Comparison of ENCODE assay signal across 7 mouse cellular contexts in the genomic region with DNA sequence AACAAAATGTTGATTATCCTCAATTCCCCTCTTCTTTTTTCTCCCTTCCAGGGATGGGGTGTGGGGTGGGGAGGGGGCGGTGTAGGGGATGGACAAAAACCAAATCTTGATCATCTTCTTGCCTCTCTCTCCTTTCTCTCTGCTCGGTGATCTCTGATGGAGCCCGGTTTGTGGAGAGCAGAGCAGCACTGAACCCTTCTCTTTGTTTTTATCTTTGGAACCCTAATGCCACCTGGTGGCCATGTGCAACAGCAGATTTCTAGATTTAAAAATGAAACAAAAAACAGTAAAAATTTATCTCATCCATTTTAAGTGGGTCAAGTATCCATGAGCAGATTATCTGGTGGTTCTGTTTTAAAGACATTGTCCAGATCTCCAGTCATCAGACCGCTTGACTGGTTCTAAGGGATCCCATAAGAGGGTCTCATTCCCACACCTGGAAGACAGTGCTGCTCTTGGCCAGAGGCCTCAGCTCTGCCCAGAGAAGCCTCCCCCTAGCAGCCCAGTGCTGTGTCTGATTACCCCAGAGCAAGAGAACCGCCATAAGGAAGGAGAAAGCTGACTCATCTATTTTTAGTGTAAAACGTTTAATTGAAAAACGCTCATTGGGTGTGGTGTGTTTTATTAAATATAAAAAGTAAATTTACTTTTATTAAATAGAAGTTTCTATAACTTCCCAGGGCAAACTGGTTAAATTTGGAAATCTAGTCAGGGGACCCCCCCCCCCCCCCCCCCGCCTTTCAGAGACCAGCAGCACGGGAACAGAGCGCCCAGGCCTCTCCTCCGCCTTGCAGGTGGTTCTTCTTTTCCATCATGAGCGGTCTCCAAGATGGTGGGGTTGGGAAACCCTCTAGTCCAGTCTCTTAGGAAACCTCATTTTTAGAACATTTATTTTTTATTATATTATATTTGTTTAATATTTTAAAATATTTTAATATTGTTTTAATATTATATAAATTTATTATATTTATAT. TPM values are rescaled to one million over a fixed set of nuclear protein-coding genes. Genes with fewer than 3 reads are reported as not detected.
DNase-seq lines count a peak whose midpoint lies in the region; ATAC-seq and TF ChIP-seq lines count a peak whose summit lies in the region.

No protein-coding gene starts in this region.

- 37% methylated on average over 12 of the region's 12 CpGs for WGBS in heart, embryonic 16.5 days
- 45% methylated on average over 12 of the region's 12 CpGs for WGBS in kidney, postnatal 0 days

- H3K9ac ChIP-seq in heart, embryonic 16.5 days (ENCODE audit: low read length) = no peak overlapping the region
- H3K9ac ChIP-seq in kidney, postnatal 0 days (ENCODE audit: low read depth, low read length) = no peak overlapping the region

- H3K27ac ChIP-seq in heart, embryonic 16.5 days (ENCODE audit: low read length) = no peak overlapping the region
- H3K27ac ChIP-seq in kidney, postnatal 0 days = no peak overlapping the region

- TF ChIP-seq CTCF in kidney, postnatal 0 days (IDR thresholded peaks at IDR 0.05; ENCODE audit: low read depth) = peak; percentile 76

- no peaks in the 10 kb centered on the region for H3K9me3 ChIP-seq in heart, embryonic 16.5 days (replicated peaks; ENCODE audit: control insufficient read depth, low read length)
- H3K9me3 ChIP-seq in kidney, postnatal 0 days (replicated peaks; ENCODE audit: low read length) = no peaks in the 10 kb centered on the region

- peak; percentile 68 for DNase-seq in Muller cell, postnatal 12 days (ENCODE audit: inconsistent ontology term)
- peak; percentile 68 to 75 for DNase-seq in cerebellum, postnatal 14 days
- peak; percentile 88 for DNase-seq in kidney, postnatal 0 days (ENCODE audit: low spot score)
- peak; percentile 22 for DNase-seq in lung, postnatal 14 days
- peak; percentile 53 to 61 for DNase-seq in right cerebral cortex, adult 2 months (ENCODE audit: low spot score in 2 of 2)

- H3K4me3 ChIP-seq in heart, embryonic 16.5 days (ENCODE audit: low read length) = no peak overlapping the region
- no peak overlapping the region for H3K4me3 ChIP-seq in kidney, postnatal 0 days (replicated peaks; ENCODE audit: low read depth, low read length)

- no peaks in the 10 kb centered on the region for H3K4me1 ChIP-seq in heart, embryonic 16.5 days (ENCODE audit: control insufficient read depth, insufficient read depth, low read length)
- no peaks in the 10 kb centered on the region for H3K4me1 ChIP-seq in kidney, postnatal 0 days (replicated peaks; ENCODE audit: insufficient read depth, low read length)

- no peaks in the 10 kb centered on the region for H3K27me3 ChIP-seq in heart, embryonic 16.5 days (ENCODE audit: control insufficient read depth, insufficient read depth, low read length)
- no peaks in the 10 kb centered on the region for H3K27me3 ChIP-seq in kidney, postnatal 0 days (ENCODE audit: insufficient read depth, low read length)

- H3K4me2 ChIP-seq in heart, embryonic 16.5 days (ENCODE audit: low read depth, low read length) = no peak overlapping the region
- H3K4me2 ChIP-seq in kidney, postnatal 0 days (ENCODE audit: low read length) = no peak overlapping the region

- no peaks in the 10 kb centered on the region for H3K36me3 ChIP-seq in heart, embryonic 16.5 days (ENCODE audit: control insufficient read depth, insufficient read depth)
- no peaks in the 10 kb centered on the region for H3K36me3 ChIP-seq in kidney, postnatal 0 days (ENCODE audit: insufficient read depth, low read length)

- ATAC-seq in CD4-positive, CD25-positive, alpha-beta regulatory T cell, adult 4 months = peak; percentile 79
- peak; percentile 52; the same call in 1 of the 2 replicates for ATAC-seq in heart, embryonic 16.5 days (replicated peaks; ENCODE audit: extremely low read depth, insufficient read depth, low FRiP score)
- no peak; the same call in none of the 2 replicates for ATAC-seq in kidney, postnatal 0 days (replicated peaks; ENCODE audit: low FRiP score, low read depth)

RNA-seq across cellular contexts. Expression of a gene that starts 5.3 kb away (rescaled TPM):
- 10 to 100 TPM; 11.7 to 19.1 TPM for polyA plus RNA-seq in CD4-positive, CD25-positive, alpha-beta regulatory T cell, adult 4 months (2017; shearing (Covaris generic))
- polyA plus RNA-seq in heart, embryonic 16.5 days (2015; fragmentation: Nextera tagmentation; extraction: Ambion mirVana) = 17.7 and 19.8 TPM in 2 replicates
- polyA plus RNA-seq in kidney, postnatal 0 days (2015; fragmentation: Nextera tagmentation; extraction: Ambion mirVana) = 20.8 and 23.9 TPM in 2 replicates

RNA-seq across cellular contexts. Expression of a gene that starts 36.7 kb away (rescaled TPM):
- polyA plus RNA-seq in CD4-positive, CD25-positive, alpha-beta regulatory T cell, adult 4 months (2017; shearing (Covaris generic)) = 1 to 10 TPM; 3.0 to 3.6 TPM
- 2.4 and 3.0 TPM in 2 replicates for polyA plus RNA-seq in heart, embryonic 16.5 days (2015; fragmentation: Nextera tagmentation; extraction: Ambion mirVana)
- polyA plus RNA-seq in kidney, postnatal 0 days (2015; fragmentation: Nextera tagmentation; extraction: Ambion mirVana) = 2.9 and 3.2 TPM in 2 replicates

RNA-seq across cellular contexts. Expression of a gene that starts 51.5 kb away (rescaled TPM):
- 1 to 10 TPM in 1 of 2 experiments, under 1 TPM in 1; 0.76 to 1.5 TPM for polyA plus RNA-seq in CD4-positive, CD25-positive, alpha-beta regulatory T cell, adult 4 months (2017; shearing (Covaris generic))
- polyA plus RNA-seq in heart, embryonic 16.5 days (2015; fragmentation: Nextera tagmentation; extraction: Ambion mirVana) = 3.5 and 4.2 TPM in 2 replicates
- 5.0 and 6.8 TPM in 2 replicates for polyA plus RNA-seq in kidney, postnatal 0 days (2015; fragmentation: Nextera tagmentation; extraction: Ambion mirVana)

Comparison
In these comparisons a context has a peak if more than half of its experiments do, and no peak if none do; other contexts are left out.
1. DNase-seq: peak in every context shown above with its lines; median percentile 88 in kidney, postnatal 0 days; 72 in cerebellum, postnatal 14 days; 68 in Muller cell, postnatal 12 days; 57 in right cerebral cortex, adult 2 months; 22 in lung, postnatal 14 days.